Mouse (Mus musculus) stomach, embryonic 15.5 days (tissue): ENCODE results near the gene Fgf3. TPM values are rescaled to one million over a fixed set of nuclear protein-coding genes. Genes with fewer than 3 reads are reported as not detected.

ENCODE experiments used
- ATAC-seq: fragments of 200-750 bp; cut with Nextera tagmentation; 2 replicates; pipeline ENCODE4 v1.8.0; 2017; ENCODE audit warnings: low read depth, moderate number of reproducible peaks, moderate TSS enrichment; ENCODE audit not compliant: insufficient read depth, low FRiP score
- H3K27ac ChIP-seq: fragments of 300-500 bp; sonication (generic); 2 replicates; pipeline ENCODE4 v1.5.1; 2015; ENCODE audit warnings: mild to moderate bottlenecking, inconsistent platforms
- H3K27me3 ChIP-seq: fragments of 300-500 bp; sonication (generic); replicated peaks from 2 replicates; pipeline ENCODE4 v1.6.1; 2015; ENCODE audit warnings: inconsistent platforms
- H3K36me3 ChIP-seq: fragments of 300-500 bp; sonication (generic); 2 replicates; pipeline ENCODE4 v1.6.1; 2015; ENCODE audit warnings: inconsistent platforms
- H3K4me1 ChIP-seq: fragments of 300-500 bp; sonication (generic); 2 replicates; pipeline ENCODE4 v1.6.1; 2015; ENCODE audit warnings: inconsistent platforms
- H3K4me2 ChIP-seq: fragments of 300-500 bp; sonication (generic); 2 replicates; pipeline ENCODE4 v1.6.1; 2015; ENCODE audit warnings: mild to moderate bottlenecking, inconsistent platforms
- H3K4me3 ChIP-seq: fragments of 300-500 bp; sonication (generic); replicated peaks from 2 replicates; pipeline ENCODE4 v1.5.1; 2015; ENCODE audit warnings: inconsistent platforms
- H3K9ac ChIP-seq: fragments of 300-500 bp; sonication (generic); 2 replicates; pipeline ENCODE4 v1.6.1; 2015; ENCODE audit warnings: inconsistent platforms
- H3K9me3 ChIP-seq: fragments of 300-500 bp; sonication (generic); 2 replicates; pipeline ENCODE4 v1.6.1; 2016; ENCODE audit warnings: inconsistent platforms
- WGBS: fragments of 180-500 bp; shearing (Covaris S2); methylation state at CpG from one replicate; pipeline ENCODE4 v1.1.7; 2015; 5-methylcytosine and 5-hydroxymethylcytosine counted together
- polyA plus RNA-seq: library from polyadenylated mRNA; unstranded; fragments of >200 nt; fragmentation: Nextera tagmentation; extraction: Ambion mirVana; gene quantifications from 2 replicates; pipeline ENCODE4 v1.2.1, GENCODE M21; 2015

Fgf3 gene
- polyA plus RNA-seq = not detected in 2 replicates

GRCm38 (mm10) chr7:144837891-144838488, at the start of gene Fgf3:
TSS of gene Fgf3 (plus strand) at chr7:144838083.
- no peaks in the 10 kb centered on the region for H3K36me3 ChIP-seq
- H3K27me3 ChIP-seq = peaks cover 76% of the 10 kb centered on the region
- peak within 1 kb of the TSS; percentile 79 for H3K4me2 ChIP-seq
- H3K9me3 ChIP-seq = no peaks in the 10 kb centered on the region
- H3K4me1 ChIP-seq = peaks cover 17% of the 10 kb centered on the region; the same call in 1 of the 2 replicates
- H3K27ac ChIP-seq = no peak within 1 kb of the TSS
- ATAC-seq = no peak
- 2% methylated on average over 43 of the region's 43 CpGs for WGBS
- H3K4me3 ChIP-seq = peak within 1 kb of the TSS; percentile 38
- H3K9ac ChIP-seq = no peak within 1 kb of the TSS

DNA sequence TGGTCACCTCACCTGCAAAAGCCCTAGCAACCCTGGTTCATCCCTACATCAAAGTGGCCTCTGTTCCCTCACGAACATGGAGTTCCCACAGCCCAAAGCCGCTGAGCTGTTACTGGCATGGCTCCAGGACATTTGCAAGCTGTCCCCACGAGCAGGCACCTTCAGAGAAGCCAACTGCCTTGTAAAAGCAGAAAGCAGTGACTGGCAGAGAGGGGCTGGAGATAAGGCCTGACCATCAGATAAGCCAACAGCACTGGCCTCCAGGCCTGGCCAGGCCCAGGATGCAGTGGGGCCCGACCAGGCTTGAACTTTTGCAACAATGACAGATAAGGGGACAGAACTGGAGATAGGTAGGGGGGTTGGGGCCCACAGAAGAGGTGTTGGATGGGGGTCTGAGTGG, 49.3 kb upstream of the Fgf3 start:
- Histone ChIP-seq H3K27me3 (no peaks in the 10 kb centered on the region), H3K4me3 (no peak overlapping the region), H3K9me3 (no peaks in the 10 kb centered on the region), H3K27ac (no peak overlapping the region), H3K36me3 (no peaks in the 10 kb centered on the region), H3K9ac (no peak overlapping the region), H3K4me1 (no peaks in the 10 kb centered on the region), H3K4me2 (no peak overlapping the region)
- ATAC-seq = peak; percentile 29; the same call in 1 of the 2 replicates
- 30% methylated on average over 4 of the region's 4 CpGs for WGBS

DNA sequence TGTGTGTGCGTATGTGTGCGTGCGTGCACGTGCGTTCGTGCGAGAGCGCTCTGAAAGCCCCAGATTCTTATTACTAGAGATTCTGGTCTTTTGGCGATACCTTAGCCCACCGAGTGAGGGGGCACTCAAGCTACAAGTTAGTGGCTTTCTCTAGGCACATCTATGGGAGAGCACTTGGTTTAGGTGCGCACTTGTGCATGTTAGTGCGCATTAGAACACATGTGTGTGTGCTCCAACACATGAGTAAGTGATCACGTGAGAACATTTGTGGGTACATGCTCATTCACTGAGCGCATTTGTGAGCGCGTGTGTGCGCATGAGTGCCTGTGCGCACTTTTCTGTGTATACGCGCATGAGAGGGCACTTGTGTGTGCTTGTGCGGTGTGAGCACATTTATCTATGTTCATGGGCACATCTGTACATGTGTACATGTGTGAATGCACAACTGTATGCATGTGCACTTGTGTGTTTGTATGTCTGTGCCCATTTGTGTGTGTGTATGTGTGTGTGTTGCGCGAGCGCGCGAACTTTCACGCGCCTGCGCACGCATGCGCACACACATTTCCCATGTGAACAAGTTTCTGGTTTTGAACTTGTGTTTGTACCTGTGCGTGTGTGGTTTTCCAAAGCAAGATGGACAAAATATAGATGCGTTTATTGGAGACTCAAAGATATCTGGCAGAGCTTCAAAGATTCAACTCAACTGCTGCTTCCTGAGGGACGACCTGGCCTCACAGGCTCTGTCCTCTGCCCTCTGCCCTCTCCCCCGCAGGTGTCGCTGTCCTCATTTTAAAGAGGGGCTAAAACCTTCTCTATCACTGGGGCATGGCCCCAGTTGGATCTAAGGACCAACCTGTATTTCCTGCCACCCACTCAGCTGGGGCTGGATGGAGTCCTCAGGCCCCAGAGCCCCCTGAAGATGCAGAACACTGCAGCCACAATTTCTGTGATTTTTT, 48.0 kb upstream of the Fgf3 start:
- 50% methylated on average over 36 of the region's 36 CpGs for WGBS
- Histone ChIP-seq H3K4me2 (peak overlapping the region; percentile 32), H3K27ac (no peak overlapping the region), H3K4me1 (no peaks in the 10 kb centered on the region), H3K27me3 (no peaks in the 10 kb centered on the region), H3K36me3 (no peaks in the 10 kb centered on the region), H3K9me3 (no peaks in the 10 kb centered on the region), H3K4me3 (no peak overlapping the region; the same call in 1 of the 2 replicates), H3K9ac (no peak overlapping the region)
- no peak for ATAC-seq

GRCm38 (mm10) chr7:144791426-144791825, 46.5 kb upstream of the Fgf3 start:
- 84% methylated on average over 7 of the region's 7 CpGs for WGBS
- no peaks in the 10 kb centered on the region for H3K4me1 ChIP-seq
- no peaks in the 10 kb centered on the region for H3K36me3 ChIP-seq
- no peak overlapping the region for H3K9ac ChIP-seq
- H3K4me3 ChIP-seq = no peak overlapping the region
- H3K9me3 ChIP-seq = no peaks in the 10 kb centered on the region
- no peak overlapping the region for H3K4me2 ChIP-seq
- no peak overlapping the region for H3K27ac ChIP-seq
- no peak for ATAC-seq
- H3K27me3 ChIP-seq = no peaks in the 10 kb centered on the region

DNA sequence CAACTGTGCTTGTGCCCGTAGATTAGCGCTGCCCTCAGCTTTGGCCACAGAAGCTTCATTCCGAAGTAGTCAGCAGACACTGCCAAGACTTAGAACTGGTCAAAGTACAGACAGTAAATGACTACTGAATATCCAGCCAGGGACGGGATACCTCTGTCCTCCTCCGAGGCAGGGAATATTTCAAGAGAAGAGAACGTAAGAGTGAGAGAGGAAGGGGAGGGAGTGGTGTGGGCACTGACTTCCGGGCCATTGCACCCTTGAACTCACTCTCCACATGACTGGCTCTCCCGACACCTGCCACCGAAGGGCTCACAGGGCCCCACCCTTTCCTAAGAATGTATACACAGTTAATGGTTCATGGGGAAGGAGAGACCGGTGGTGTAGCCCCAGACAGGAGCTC, 44.6 kb upstream of the Fgf3 start:
- Histone ChIP-seq H3K9ac (no peak overlapping the region), H3K27me3 (no peaks in the 10 kb centered on the region), H3K4me2 (no peak overlapping the region), H3K27ac (no peak overlapping the region), H3K36me3 (no peaks in the 10 kb centered on the region), H3K9me3 (no peaks in the 10 kb centered on the region), H3K4me3 (no peak overlapping the region), H3K4me1 (no peaks in the 10 kb centered on the region)
- WGBS = 67% methylated on average over 10 of the region's 10 CpGs
- no peak for ATAC-seq

- Histone ChIP-seq H3K4me3 (no peak overlapping the region), H3K27me3 (no peaks in the 10 kb centered on the region), H3K36me3 (no peaks in the 10 kb centered on the region), H3K4me1 (no peaks in the 10 kb centered on the region), H3K9me3 (no peaks in the 10 kb centered on the region), H3K27ac (no peak overlapping the region), H3K9ac (no peak overlapping the region), H3K4me2 (no peak overlapping the region)
- ATAC-seq = no peak
- 55% methylated on average over 9 of the region's 9 CpGs for WGBS
Measured at GRCm38 (mm10) chr7:144795976-144796474, 41.9 kb upstream of the Fgf3 start.

GRCm38 (mm10) chr7:144796986-144797735, 40.7 kb upstream of the Fgf3 start:
- H3K4me2 ChIP-seq = no peak overlapping the region
- H3K9ac ChIP-seq = no peak overlapping the region
- ATAC-seq = no peak
- no peaks in the 10 kb centered on the region for H3K9me3 ChIP-seq
- no peaks in the 10 kb centered on the region for H3K4me1 ChIP-seq
- 70% methylated on average over 17 of the region's 17 CpGs for WGBS
- no peak overlapping the region for H3K27ac ChIP-seq
- H3K4me3 ChIP-seq = no peak overlapping the region
- no peaks in the 10 kb centered on the region for H3K27me3 ChIP-seq
- H3K36me3 ChIP-seq = no peaks in the 10 kb centered on the region

GRCm38 (mm10) chr7:144798471-144798870, 39.4 kb upstream of the Fgf3 start:
- WGBS = 48% methylated on average over 1 of the region's 1 CpGs
- Histone ChIP-seq H3K4me1 (no peaks in the 10 kb centered on the region), H3K36me3 (no peaks in the 10 kb centered on the region), H3K27me3 (no peaks in the 10 kb centered on the region), H3K4me2 (no peak overlapping the region), H3K9ac (no peak overlapping the region), H3K4me3 (no peak overlapping the region), H3K9me3 (no peaks in the 10 kb centered on the region), H3K27ac (no peak overlapping the region)
- no peak for ATAC-seq

DNA sequence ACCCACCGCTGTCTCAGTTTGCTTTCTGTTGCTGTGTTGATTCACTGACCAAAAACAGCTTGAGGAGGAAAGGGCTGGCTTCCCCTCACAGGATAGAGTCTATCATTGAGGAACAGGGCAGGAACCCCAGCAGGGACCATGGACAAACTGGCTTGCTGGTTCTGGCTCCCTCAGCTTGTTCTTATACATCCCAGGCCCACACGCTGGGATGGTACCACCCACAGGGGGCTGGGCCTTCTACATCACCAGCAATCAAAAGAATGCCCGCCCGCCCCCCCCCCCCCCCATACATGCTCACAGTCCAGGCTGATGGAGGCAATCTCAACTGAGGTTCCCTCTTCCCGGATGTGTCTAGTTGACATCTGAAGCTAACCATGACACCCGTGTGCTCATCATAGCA, 30.8 kb upstream of the Fgf3 start:
- H3K36me3 ChIP-seq = no peaks in the 10 kb centered on the region
- no peak overlapping the region for H3K27ac ChIP-seq
- no peak for ATAC-seq
- no peak overlapping the region for H3K4me3 ChIP-seq
- no peaks in the 10 kb centered on the region for H3K27me3 ChIP-seq
- H3K4me1 ChIP-seq = no peaks in the 10 kb centered on the region
- WGBS = 68% methylated on average over 6 of the region's 6 CpGs
- no peak overlapping the region for H3K4me2 ChIP-seq
- no peaks in the 10 kb centered on the region for H3K9me3 ChIP-seq
- no peak overlapping the region for H3K9ac ChIP-seq

DNA sequence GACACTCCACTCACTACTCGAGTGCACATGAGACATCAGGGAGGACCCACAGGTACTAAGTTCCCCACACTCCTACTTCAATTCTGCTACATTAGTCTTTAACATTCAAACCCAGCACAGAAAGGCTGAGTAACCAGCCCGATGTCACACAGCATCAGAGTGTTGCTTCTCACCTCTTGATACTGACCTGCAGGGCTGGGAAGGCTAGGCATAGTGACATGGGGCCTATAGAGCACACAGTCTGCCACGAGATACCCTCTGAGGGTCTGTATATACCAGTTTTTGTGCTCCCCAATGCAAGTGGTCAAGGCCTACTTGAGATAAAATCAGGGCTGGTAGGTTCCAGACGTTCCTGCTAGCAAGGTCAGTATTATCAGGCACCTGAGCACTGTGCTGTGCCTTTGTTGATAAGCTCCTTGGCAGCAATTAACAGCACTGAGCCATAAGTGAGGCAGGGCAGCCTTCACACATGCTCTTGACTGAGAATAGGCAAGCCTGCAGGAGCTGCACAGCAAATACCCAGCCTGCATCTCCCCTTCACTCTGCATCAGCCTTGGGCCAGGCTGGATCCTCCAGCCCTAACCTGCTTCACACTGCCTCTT, 29.8 kb upstream of the Fgf3 start:
- Histone ChIP-seq H3K4me1 (no peaks in the 10 kb centered on the region), H3K36me3 (no peaks in the 10 kb centered on the region), H3K9ac (no peak overlapping the region), H3K27me3 (no peaks in the 10 kb centered on the region), H3K4me2 (no peak overlapping the region), H3K27ac (no peak overlapping the region), H3K9me3 (no peaks in the 10 kb centered on the region), H3K4me3 (no peak overlapping the region)
- ATAC-seq = peak; percentile 54; the same call in 1 of the 2 replicates
- 61% methylated on average over 4 of the region's 4 CpGs for WGBS

DNA sequence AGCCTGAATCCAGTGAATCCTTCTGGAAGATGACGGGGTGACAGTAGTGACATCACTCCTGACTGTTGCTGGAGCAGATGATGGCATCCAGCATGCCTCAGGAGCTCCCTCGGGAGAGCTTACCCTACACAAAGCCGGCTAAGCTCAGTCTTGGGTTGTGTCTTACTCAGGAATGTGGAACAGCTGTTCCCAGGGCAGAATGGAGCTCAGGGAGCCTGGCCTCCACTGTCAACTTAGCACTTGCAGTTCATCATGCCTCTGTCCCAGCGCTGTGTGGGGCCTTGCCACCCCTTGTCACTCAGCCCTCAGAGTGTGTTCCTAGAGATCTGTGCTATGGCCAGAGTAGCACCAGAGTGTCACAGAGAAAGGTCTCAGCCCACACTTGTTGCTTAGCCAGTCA, 26.4 kb upstream of the Fgf3 start:
- no peaks in the 10 kb centered on the region for H3K4me1 ChIP-seq
- H3K9ac ChIP-seq = no peak overlapping the region
- H3K4me2 ChIP-seq = no peak overlapping the region
- ATAC-seq = no peak
- H3K4me3 ChIP-seq = no peak overlapping the region
- WGBS = 19% methylated on average over 4 of the region's 4 CpGs
- H3K27ac ChIP-seq = no peak overlapping the region
- no peaks in the 10 kb centered on the region for H3K9me3 ChIP-seq
- H3K36me3 ChIP-seq = no peaks in the 10 kb centered on the region
- H3K27me3 ChIP-seq = no peaks in the 10 kb centered on the region
